Mouse (Mus musculus): ENCODE measurements around the gene Nfic.
A peak's percentile ranks its signal among the peaks of the same experiment; 100 is the strongest.
"Not testable (repeated sequence)": the region's sequence is repeated elsewhere in the genome, so short reads cannot be mapped to it uniquely, and the experiment has no call there.

Gene Nfic

GRCm38 (mm10) chr10:81460951-81461350 lies 5.5 kb upstream of the Nfic start:
- DNase-seq (ENCODE audit: low read depth, low spot score) = no peak

GRCm38 (mm10) chr10:81460471-81460870 lies 5.0 kb upstream of the Nfic start:
- DNase-seq (ENCODE audit: low read depth, low spot score) = no peak

- DNase-seq (ENCODE audit: low read depth, low spot score) = no peak
Measured at GRCm38 (mm10) chr10:81459399-81459798, 4.0 kb upstream of the Nfic start.

- DNase-seq (ENCODE audit: low read depth, low spot score) = no peak
Measured at GRCm38 (mm10) chr10:81458267-81458666, 2.8 kb upstream of the Nfic start.

- no peak for DNase-seq (ENCODE audit: low read depth, low spot score)
Measured at GRCm38 (mm10) chr10:81457624-81458023, 2.2 kb upstream of the Nfic start.

- no peak for DNase-seq (ENCODE audit: low read depth, low spot score)
Measured at GRCm38 (mm10) chr10:81456983-81457563, 1.6 kb upstream of the Nfic start.

- no peak for DNase-seq (ENCODE audit: low read depth, low spot score)
Measured at GRCm38 (mm10) chr10:81454106-81454505, 1.3 kb downstream of the Nfic start.

- DNase-seq (ENCODE audit: low read depth, low spot score) = no peak
Measured at GRCm38 (mm10) chr10:81452947-81453288, 2.5 kb downstream of the Nfic start.

GRCm38 (mm10) chr10:81452237-81452946 lies 3.0 kb downstream of the Nfic start:
- no peak for DNase-seq (ENCODE audit: low read depth, low spot score)

GRCm38 (mm10) chr10:81451365-81451745 lies 4.1 kb downstream of the Nfic start:
- DNase-seq (ENCODE audit: low read depth, low spot score) = no peak

- DNase-seq (ENCODE audit: low read depth, low spot score) = no peak
Measured at GRCm38 (mm10) chr10:81450641-81451364, 4.6 kb downstream of the Nfic start.

GRCm38 (mm10) chr10:81450140-81450539 lies 5.3 kb downstream of the Nfic start:
- DNase-seq (ENCODE audit: low read depth, low spot score) = peak; percentile 83

GRCm38 (mm10) chr10:81445516-81445915 lies 9.9 kb downstream of the Nfic start:
- DNase-seq (ENCODE audit: low read depth, low spot score) = not testable (repeated sequence)

- DNase-seq (ENCODE audit: low read depth, low spot score) = no peak
Measured at GRCm38 (mm10) chr10:81441019-81441418, 14.4 kb downstream of the Nfic start.

- no peak for DNase-seq (ENCODE audit: low read depth, low spot score)
Measured at GRCm38 (mm10) chr10:81435436-81435835, 20.0 kb downstream of the Nfic start.

- peak; percentile 67 for DNase-seq (ENCODE audit: low read depth, low spot score)
Measured at GRCm38 (mm10) chr10:81434361-81435263, 20.8 kb downstream of the Nfic start.

- peak; percentile 14 for DNase-seq (ENCODE audit: low read depth, low spot score)
Measured at GRCm38 (mm10) chr10:81433541-81434289, 21.7 kb downstream of the Nfic start.

- DNase-seq (ENCODE audit: low read depth, low spot score) = peak; percentile 96
Measured at GRCm38 (mm10) chr10:81432868-81433262, 22.6 kb downstream of the Nfic start.

GRCm38 (mm10) chr10:81432169-81432867 lies 23.1 kb downstream of the Nfic start:
- no peak for DNase-seq (ENCODE audit: low read depth, low spot score)

GRCm38 (mm10) chr10:81431526-81432168 lies 23.8 kb downstream of the Nfic start:
- DNase-seq (ENCODE audit: low read depth, low spot score) = peak; percentile 77
